Mouse (Mus musculus) liver, embryonic 16.5 days (tissue): ENCODE results near the gene Tcerg1l. TPM values are rescaled to one million over a fixed set of nuclear protein-coding genes. Genes with fewer than 3 reads are reported as not detected.

Experiments
- ATAC-seq: fragments of 200-750 bp; cut with Nextera tagmentation; 2 replicates; pipeline ENCODE4 v1.8.0; 2017; ENCODE audit warnings: low read depth, mild to moderate bottlenecking, moderate number of reproducible peaks, moderate library complexity
- H3K27ac ChIP-seq: fragments of 300-500 bp; sonication (generic); 2 replicates; pipeline ENCODE4 v1.5.1; 2014; ENCODE audit warnings: mild to moderate bottlenecking, low read length
- H3K27me3 ChIP-seq: fragments of 300-500 bp; sonication (generic); 2 replicates; pipeline ENCODE4 v1.6.1; 2014; ENCODE audit warnings: low read depth, low read length, mixed read lengths; ENCODE audit not compliant: control insufficient read depth, insufficient read depth
- H3K36me3 ChIP-seq: fragments of 300-500 bp; sonication (generic); 2 replicates; pipeline ENCODE4 v1.6.1; 2014; ENCODE audit warnings: mild to moderate bottlenecking; ENCODE audit not compliant: control insufficient read depth, insufficient read depth
- H3K4me1 ChIP-seq: fragments of 300-500 bp; sonication (generic); 2 replicates; pipeline ENCODE4 v1.6.1; 2014; ENCODE audit warnings: low read depth, low read length, mixed read lengths; ENCODE audit not compliant: control insufficient read depth
- H3K4me2 ChIP-seq: fragments of 300-500 bp; sonication (generic); 2 replicates; pipeline ENCODE4 v1.6.1; 2014; ENCODE audit warnings: low read depth, low read length, mixed read lengths
- H3K4me3 ChIP-seq: fragments of 300-500 bp; sonication (generic); 2 replicates; pipeline ENCODE4 v1.5.1; 2014; ENCODE audit warnings: low read depth, mild to moderate bottlenecking, low read length
- H3K9ac ChIP-seq: fragments of 300-500 bp; sonication (generic); 2 replicates; pipeline ENCODE4 v1.6.1; 2014; ENCODE audit warnings: low read depth, low read length
- H3K9me3 ChIP-seq: fragments of 300-500 bp; sonication (generic); replicated peaks from 2 replicates; pipeline ENCODE4 v1.6.1; 2016; ENCODE audit warnings: low read length; ENCODE audit not compliant: control insufficient read depth
- WGBS: fragments of 180-500 bp; shearing (Covaris S2); extraction: QIAGEN DNeasy Blood & Tissue Kit; methylation state at CpG from one replicate; pipeline ENCODE4 v1.1.7; 2014; ENCODE audit not compliant: insufficient replicate concordance; 5-methylcytosine and 5-hydroxymethylcytosine counted together
- polyA plus RNA-seq: library from polyadenylated mRNA; unstranded; fragments of >200 nt; fragmentation: Nextera tagmentation; extraction: Ambion mirVana; gene quantifications from 2 replicates; pipeline ENCODE4 v1.2.1, GENCODE M21; 2015

The Tcerg1l gene
- polyA plus RNA-seq, 1 experiment from 2014 or later: not detected

DNA sequence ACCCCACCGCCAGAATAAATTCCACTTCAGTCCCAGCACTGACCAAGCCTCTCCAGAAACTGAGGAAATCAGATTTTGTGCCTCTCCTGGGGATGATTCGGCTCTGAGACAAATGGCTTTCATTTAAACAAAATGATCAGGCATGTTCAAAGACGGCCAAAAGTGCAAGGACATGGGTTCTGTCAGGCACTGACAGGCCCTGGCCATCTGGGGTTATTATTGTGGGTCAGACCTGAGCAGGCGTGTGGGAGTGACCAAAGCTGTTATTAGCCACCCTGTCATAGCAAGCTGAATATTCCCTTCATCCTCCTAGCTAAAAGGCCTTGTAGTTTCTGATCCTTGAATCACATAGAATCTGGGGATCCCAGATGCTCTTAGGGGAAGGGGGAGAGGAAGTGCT is 174.6 kb downstream of the Tcerg1l start:
- no peak overlapping the region for H3K4me2 ChIP-seq
- no peak overlapping the region for H3K4me3 ChIP-seq
- ATAC-seq: no peak
- H3K4me1 ChIP-seq: no peaks in the 10 kb centered on the region
- H3K9me3 ChIP-seq: no peaks in the 10 kb centered on the region
- H3K9ac ChIP-seq: no peak overlapping the region
- WGBS: 47% methylated on average over 4 of the region's 4 CpGs
- no peaks in the 10 kb centered on the region for H3K27me3 ChIP-seq
- H3K36me3 ChIP-seq: no peaks in the 10 kb centered on the region
- H3K27ac ChIP-seq: no peak overlapping the region

DNA sequence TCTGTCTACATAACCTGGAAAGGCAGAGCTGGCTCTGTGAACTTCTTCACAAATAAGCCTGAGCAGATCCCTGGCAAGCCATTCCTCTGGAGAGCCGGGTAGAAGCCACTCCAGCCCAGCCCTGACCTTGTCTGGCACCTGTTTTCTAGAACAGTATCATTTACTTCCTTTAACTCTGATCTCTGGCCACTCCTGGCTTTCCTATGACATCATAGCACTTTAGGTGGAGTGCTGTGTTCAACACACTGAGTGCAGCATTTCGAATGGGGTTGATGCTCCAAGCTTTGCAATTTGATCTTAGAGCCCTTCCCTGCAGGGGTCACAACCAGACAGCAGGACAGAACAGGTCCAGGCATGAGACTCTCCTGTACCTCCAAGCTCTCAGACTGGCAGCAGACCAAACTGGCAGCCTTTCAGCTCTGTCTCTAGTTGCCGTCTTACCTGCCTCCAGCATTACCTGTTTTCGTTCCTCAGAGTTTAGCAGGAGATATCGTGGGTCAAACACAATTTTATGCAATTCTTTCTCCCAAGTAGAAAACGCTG is 179.9 kb downstream of the Tcerg1l start:
- no peak for ATAC-seq
- Histone ChIP-seq H3K9me3 (no peaks in the 10 kb centered on the region), H3K9ac (no peak overlapping the region), H3K4me1 (no peaks in the 10 kb centered on the region), H3K27ac (no peak overlapping the region), H3K4me2 (no peak overlapping the region), H3K36me3 (no peaks in the 10 kb centered on the region), H3K27me3 (no peaks in the 10 kb centered on the region), H3K4me3 (no peak overlapping the region)
- WGBS: 54% methylated on average over 6 of the region's 6 CpGs

GRCm38 (mm10) chr7:138215177-138215830 is 182.2 kb downstream of the Tcerg1l start:
- no peaks in the 10 kb centered on the region for H3K4me1 ChIP-seq
- no peaks in the 10 kb centered on the region for H3K9me3 ChIP-seq
- H3K27ac ChIP-seq: no peak overlapping the region
- H3K4me3 ChIP-seq: no peak overlapping the region
- H3K4me2 ChIP-seq: no peak overlapping the region
- H3K27me3 ChIP-seq: no peaks in the 10 kb centered on the region
- ATAC-seq: no peak
- WGBS: 31% methylated on average over 15 of the region's 15 CpGs
- no peaks in the 10 kb centered on the region for H3K36me3 ChIP-seq
- no peak overlapping the region for H3K9ac ChIP-seq

DNA sequence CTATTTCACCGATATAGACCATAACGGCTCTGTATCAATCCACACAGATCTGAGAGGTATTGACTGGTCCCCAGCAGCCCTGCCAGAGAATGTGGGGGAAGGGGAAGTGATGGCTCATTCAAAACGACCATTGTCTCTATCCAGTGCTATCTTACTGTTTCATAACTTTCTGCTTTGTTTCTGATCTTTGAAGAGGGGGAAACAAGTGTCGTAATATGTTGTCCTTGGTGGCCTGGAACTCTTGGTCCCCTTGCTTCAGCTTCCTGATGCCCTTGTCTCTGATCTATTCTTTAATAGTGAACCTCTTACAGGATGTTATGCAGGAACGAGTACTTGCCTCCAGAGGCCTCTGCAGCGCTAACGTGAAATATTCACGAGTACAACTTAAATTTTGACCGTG is 182.8 kb downstream of the Tcerg1l start:
- H3K36me3 ChIP-seq: no peaks in the 10 kb centered on the region
- no peaks in the 10 kb centered on the region for H3K4me1 ChIP-seq
- H3K4me2 ChIP-seq: no peak overlapping the region
- ATAC-seq: no peak
- no peak overlapping the region for H3K27ac ChIP-seq
- no peaks in the 10 kb centered on the region for H3K27me3 ChIP-seq
- H3K9ac ChIP-seq: no peak overlapping the region
- no peaks in the 10 kb centered on the region for H3K9me3 ChIP-seq
- 42% methylated on average over 9 of the region's 9 CpGs for WGBS
- no peak overlapping the region for H3K4me3 ChIP-seq

- ATAC-seq: no peak
- no peak overlapping the region for H3K4me2 ChIP-seq
These were observed 187.8 kb downstream of the Tcerg1l start for GRCm38 (mm10) chr7:138209769-138210168.

DNA sequence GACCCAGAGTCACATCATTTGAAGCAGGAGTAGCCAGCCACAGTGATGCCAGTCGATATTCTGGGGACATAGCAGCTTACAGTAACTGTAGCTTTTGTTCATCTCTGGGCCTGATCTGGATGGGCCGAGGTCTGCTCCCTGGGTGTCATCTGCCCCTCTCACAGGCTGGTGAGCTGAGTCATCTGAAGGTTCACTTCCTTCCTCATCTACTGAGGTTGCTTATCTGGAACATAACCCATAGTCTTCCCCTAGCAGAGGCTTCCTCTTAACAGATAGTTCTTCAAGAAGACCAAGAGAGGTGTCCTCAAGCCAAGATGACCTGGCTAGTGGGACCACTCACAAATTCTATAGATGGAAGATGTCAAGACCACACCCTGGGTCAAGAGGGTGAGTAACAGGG is 192.4 kb downstream of the Tcerg1l start:
- H3K9ac ChIP-seq: no peak overlapping the region
- ATAC-seq: no peak
- H3K4me1 ChIP-seq: no peaks in the 10 kb centered on the region
- no peak overlapping the region for H3K4me2 ChIP-seq
- no peaks in the 10 kb centered on the region for H3K36me3 ChIP-seq
- H3K4me3 ChIP-seq: no peak overlapping the region
- H3K27me3 ChIP-seq: no peaks in the 10 kb centered on the region
- H3K9me3 ChIP-seq: no peaks in the 10 kb centered on the region
- WGBS: 24% methylated on average over 2 of the region's 2 CpGs
- no peak overlapping the region for H3K27ac ChIP-seq

More at GRCm38 (mm10) chr7:138209769-138210168, 187.8 kb downstream of the Tcerg1l start:
- H3K4me1 ChIP-seq: no peaks in the 10 kb centered on the region
- no peaks in the 10 kb centered on the region for H3K9me3 ChIP-seq
- H3K36me3 ChIP-seq: no peaks in the 10 kb centered on the region
- H3K4me3 ChIP-seq: no peak overlapping the region
- no peaks in the 10 kb centered on the region for H3K27me3 ChIP-seq
- 14% methylated on average over 5 of the region's 5 CpGs for WGBS
- H3K9ac ChIP-seq: no peak overlapping the region
- H3K27ac ChIP-seq: no peak overlapping the region

- WGBS: 27% methylated on average over 15 of the region's 15 CpGs
- H3K27ac ChIP-seq: no peak overlapping the region
These were observed 195.2 kb downstream of the Tcerg1l start for GRCm38 (mm10) chr7:138202162-138202832.

GRCm38 (mm10) chr7:138199333-138200058 is 198.0 kb downstream of the Tcerg1l start:
- no peak for ATAC-seq
- Histone ChIP-seq H3K4me2 (no peak overlapping the region), H3K4me3 (no peak overlapping the region), H3K36me3 (no peaks in the 10 kb centered on the region), H3K4me1 (no peaks in the 10 kb centered on the region), H3K27me3 (no peaks in the 10 kb centered on the region), H3K9ac (no peak overlapping the region), H3K27ac (no peak overlapping the region), H3K9me3 (no peaks in the 10 kb centered on the region)
- WGBS: 54% methylated on average over 10 of the region's 10 CpGs

More at GRCm38 (mm10) chr7:138202162-138202832, 195.2 kb downstream of the Tcerg1l start:
- no peak for ATAC-seq
- no peak overlapping the region for H3K4me2 ChIP-seq
- H3K4me3 ChIP-seq: no peak overlapping the region
- no peaks in the 10 kb centered on the region for H3K4me1 ChIP-seq
- H3K9me3 ChIP-seq: no peaks in the 10 kb centered on the region
- H3K9ac ChIP-seq: no peak overlapping the region
- no peaks in the 10 kb centered on the region for H3K36me3 ChIP-seq
- no peaks in the 10 kb centered on the region for H3K27me3 ChIP-seq
